Mouse (Mus musculus): ENCODE results near the gene Tnfrsf17. TPM values are rescaled to one million over a fixed set of nuclear protein-coding genes. Genes with fewer than 3 reads are reported as not detected.
"Not testable (repeated sequence)": the region's sequence is repeated elsewhere in the genome, so short reads cannot be mapped to it uniquely, and the experiment has no call there.

Gene Tnfrsf17
- not detected for total RNA-seq (2021)
- long read RNA-seq, experiment 1 = 0 reads
- long read RNA-seq, experiment 2 = 0 reads

- no peak for TF ChIP-seq CTCF (IDR thresholded peaks at IDR 0.05)
- Histone ChIP-seq H3K27ac (no peak within 1 kb of the TSS), H3K4me3 (no peak within 1 kb of the TSS)
- no peak for DNase-seq
- intact Hi-C loops (cut with DNase I) = no loop called here
Observed at GRCm38 (mm10) chr16:11313512-11313911, at the start of gene Tnfrsf17. Gene Tnfrsf17, plus strand, starts transcription at chr16:11313812.

DNA sequence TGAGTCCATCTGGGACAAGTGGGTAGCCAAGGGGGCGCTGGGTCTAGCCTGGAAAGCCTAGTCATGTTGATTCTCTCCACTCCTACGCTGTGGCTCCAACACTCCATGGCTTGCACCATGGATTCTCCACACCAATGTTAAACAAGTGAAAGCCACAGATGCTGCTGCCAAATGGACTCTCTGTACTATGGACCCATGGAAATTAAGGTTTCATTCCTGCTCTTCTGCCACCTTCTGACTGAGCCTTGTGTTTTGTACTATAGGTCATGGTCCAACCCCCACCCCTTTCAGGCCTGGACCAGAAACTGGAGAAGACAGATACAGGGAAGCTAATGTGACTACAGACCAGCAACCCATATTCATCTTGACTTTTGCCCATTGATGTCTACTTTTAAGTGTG, 47.1 kb upstream of the Tnfrsf17 start:
- intact Hi-C loops (cut with DNase I) = no loop called here

DNA sequence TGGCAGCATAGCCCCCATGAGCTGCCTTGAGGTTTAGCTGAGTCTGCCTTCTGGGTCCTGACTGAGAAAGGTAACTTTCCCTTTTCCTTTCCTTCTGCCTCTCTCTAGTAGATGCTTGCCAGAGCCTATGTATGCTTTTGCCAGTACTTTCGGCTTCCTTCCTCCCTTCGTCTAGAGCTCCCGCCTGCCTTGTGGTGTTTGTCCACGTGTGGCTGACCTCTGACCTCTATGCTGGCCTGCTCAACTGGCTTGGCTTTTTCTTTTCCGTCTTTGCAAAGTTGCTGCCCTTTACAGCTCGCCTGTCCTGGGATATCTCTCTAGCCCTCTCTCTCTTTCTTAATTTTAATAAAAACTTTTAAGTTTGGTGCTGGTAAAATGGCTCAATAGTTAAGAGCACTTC, 43.8 kb upstream of the Tnfrsf17 start:
- Histone ChIP-seq H3K4me3 (no peak overlapping the region), H3K27ac (no peak overlapping the region)
- intact Hi-C loops (cut with DNase I) = no loop called here
- no peak for DNase-seq
- no peak for TF ChIP-seq CTCF (IDR thresholded peaks at IDR 0.05)

More for the DNA sequence above, 47.1 kb upstream of the Tnfrsf17 start:
- H3K27ac ChIP-seq = no peak overlapping the region
- no peak for DNase-seq
- no peak overlapping the region for H3K4me3 ChIP-seq
- no peak for TF ChIP-seq CTCF (IDR thresholded peaks at IDR 0.05)

DNA sequence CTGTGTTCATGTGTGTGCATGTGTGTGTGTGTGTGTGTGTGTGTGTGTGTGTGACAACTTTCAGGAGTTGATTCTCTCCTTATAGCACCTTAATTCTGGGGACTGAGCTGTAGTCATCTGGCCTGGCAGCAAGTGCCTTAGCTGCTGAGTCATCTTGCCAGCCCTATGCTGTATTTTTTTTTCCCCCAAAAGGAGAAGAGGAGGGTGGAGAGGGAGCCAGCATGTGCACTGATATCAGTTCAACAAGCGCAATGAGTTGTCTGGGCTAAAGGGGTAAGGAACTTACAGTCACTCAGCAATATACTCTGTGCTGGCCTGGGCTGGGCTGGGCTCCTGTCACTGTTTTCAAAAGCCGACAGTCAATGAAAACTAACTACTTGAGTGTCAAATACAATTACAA, 43.0 kb upstream of the Tnfrsf17 start:
- Histone ChIP-seq H3K4me3 (no peak overlapping the region), H3K27ac (no peak overlapping the region)
- DNase-seq = no peak
- intact Hi-C loops (cut with DNase I) = no loop called here
- TF ChIP-seq CTCF (IDR thresholded peaks at IDR 0.05) = no peak

DNA sequence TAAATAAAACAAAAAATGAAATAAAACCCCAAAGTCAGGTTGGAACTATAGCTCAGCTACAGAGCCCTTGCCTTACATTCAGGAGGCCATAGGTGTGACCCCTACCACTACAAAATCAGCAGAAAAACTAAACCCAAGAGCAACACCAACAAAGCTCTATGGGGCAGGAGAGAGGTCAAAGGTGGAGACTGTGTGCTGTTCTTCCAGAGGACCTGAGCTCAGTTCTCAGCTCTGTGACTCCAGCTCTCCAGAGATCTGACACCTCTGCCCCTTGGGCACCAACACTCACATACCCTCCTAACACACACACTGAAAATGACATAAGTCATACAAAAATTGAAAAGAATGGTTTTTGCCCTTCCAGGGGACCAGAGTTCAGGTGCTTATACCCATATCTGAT, 42.5 kb upstream of the Tnfrsf17 start:
- intact Hi-C loops (cut with DNase I) = no loop called here
- no peak overlapping the region for H3K4me3 ChIP-seq
- TF ChIP-seq CTCF (IDR thresholded peaks at IDR 0.05) = no peak
- DNase-seq = no peak
- H3K27ac ChIP-seq = no peak overlapping the region

- intact Hi-C loops (cut with DNase I) = no loop called here
- no peak for DNase-seq
Observed at GRCm38 (mm10) chr16:11276888-11277287, 36.7 kb upstream of the Tnfrsf17 start.

GRCm38 (mm10) chr16:11278778-11279177, 34.8 kb upstream of the Tnfrsf17 start:
- intact Hi-C loops (cut with DNase I) = no loop called here
- Histone ChIP-seq H3K27ac (no peak overlapping the region), H3K4me3 (no peak overlapping the region)
- no peak for DNase-seq
- no peak for TF ChIP-seq CTCF (IDR thresholded peaks at IDR 0.05)

More at GRCm38 (mm10) chr16:11276888-11277287, 36.7 kb upstream of the Tnfrsf17 start:
- H3K27ac ChIP-seq = no peak overlapping the region
- TF ChIP-seq CTCF (IDR thresholded peaks at IDR 0.05) = no peak
- no peak overlapping the region for H3K4me3 ChIP-seq

- DNase-seq = no peak
- no peak overlapping the region for H3K27ac ChIP-seq
- no peak for TF ChIP-seq CTCF (IDR thresholded peaks at IDR 0.05)
- no peak overlapping the region for H3K4me3 ChIP-seq
- intact Hi-C loops (cut with DNase I) = no loop called here
Observed at GRCm38 (mm10) chr16:11282655-11283232, 30.9 kb upstream of the Tnfrsf17 start.

DNA sequence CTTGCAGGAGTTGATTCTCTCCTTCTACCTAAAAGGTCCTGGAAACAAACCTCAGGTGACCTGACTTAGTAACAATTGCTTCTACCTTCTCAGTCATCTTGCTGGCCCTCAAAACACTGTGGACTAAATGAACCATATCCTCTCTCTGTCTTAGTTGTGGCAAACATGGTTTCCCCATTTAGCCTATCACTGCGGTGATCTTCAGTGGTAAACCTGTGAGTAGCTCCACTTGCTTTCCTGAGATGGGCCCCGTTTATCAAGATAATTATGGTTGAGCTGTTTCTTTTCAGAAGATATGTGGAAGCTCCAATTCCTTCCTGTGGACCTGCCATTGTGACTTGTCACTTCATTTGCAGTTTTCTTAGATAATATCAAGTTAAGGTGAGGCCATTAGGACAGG, 28.7 kb upstream of the Tnfrsf17 start:
- intact Hi-C loops (cut with DNase I) = no loop called here
- Histone ChIP-seq H3K27ac (no peak overlapping the region), H3K4me3 (no peak overlapping the region)
- no peak for DNase-seq
- TF ChIP-seq CTCF (IDR thresholded peaks at IDR 0.05) = no peak

DNA sequence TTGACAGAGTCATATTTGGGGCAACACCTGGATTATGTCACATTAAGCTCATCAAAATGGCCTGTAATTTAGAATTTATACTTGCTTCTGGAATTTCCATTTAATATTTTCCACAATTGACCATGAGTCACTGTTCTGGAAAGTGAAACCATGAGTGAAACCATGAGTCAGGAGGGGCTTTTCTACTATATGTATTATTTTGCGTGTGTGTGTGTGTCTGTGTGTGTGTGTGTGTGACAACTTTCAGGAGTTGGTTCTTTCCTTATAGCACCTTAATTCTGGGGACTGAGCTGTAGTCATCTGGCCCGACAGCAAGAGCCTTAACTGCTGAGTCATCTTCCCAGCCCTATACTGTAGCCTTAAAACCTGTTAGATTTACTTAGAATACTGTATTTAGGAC, 27.7 kb upstream of the Tnfrsf17 start:
- Histone ChIP-seq H3K27ac (no peak overlapping the region), H3K4me3 (no peak overlapping the region)
- no peak for TF ChIP-seq CTCF (IDR thresholded peaks at IDR 0.05)
- DNase-seq = no peak
- intact Hi-C loops (cut with DNase I) = no loop called here

- DNase-seq; H3K27ac ChIP-seq; intact Hi-C loops (cut with DNase I); H3K4me3 ChIP-seq: not testable (repeated sequence)
Observed at GRCm38 (mm10) chr16:11288873-11289272, 24.7 kb upstream of the Tnfrsf17 start.

GRCm38 (mm10) chr16:11295583-11295982, 18.0 kb upstream of the Tnfrsf17 start:
- DNase-seq; intact Hi-C loops (cut with DNase I); H3K4me3 ChIP-seq; H3K27ac ChIP-seq: not testable (repeated sequence)

GRCm38 (mm10) chr16:11297700-11298099, 15.9 kb upstream of the Tnfrsf17 start:
- peak; percentile 49 for TF ChIP-seq CTCF (IDR thresholded peaks at IDR 0.05)
- DNase-seq; H3K27ac ChIP-seq; intact Hi-C loops (cut with DNase I); H3K4me3 ChIP-seq: not testable (repeated sequence)

GRCm38 (mm10) chr16:11303741-11304140, 9.9 kb upstream of the Tnfrsf17 start:
- intact Hi-C loops (cut with DNase I) = no loop called here
- no peak for DNase-seq
- Histone ChIP-seq H3K4me3 (no peak overlapping the region), H3K27ac (no peak overlapping the region)
- no peak for TF ChIP-seq CTCF (IDR thresholded peaks at IDR 0.05)

Measured in gastrocnemius, adult 2 months (tissue).